Mouse (Mus musculus) embryonic facial prominence, embryonic 10.5 days (tissue): Measurements from ENCODE around the gene Gnb5. TPM values are rescaled to one million over a fixed set of nuclear protein-coding genes. Genes with fewer than 3 reads are reported as not detected.
A peak's percentile ranks its signal among the peaks of the same experiment; 100 is the strongest.

Experiments
- DNase-seq: peaks from one replicate; pipeline ENCODE4 v3.0.0-alpha.2; 2017; ENCODE audit warnings: low spot score
- H3K27ac ChIP-seq: fragments of 300-500 bp; sonication (generic); replicated peaks from 2 replicates; pipeline ENCODE4 v1.5.1; 2016; ENCODE audit warnings: mild to moderate bottlenecking
- H3K27me3 ChIP-seq: fragments of 300-500 bp; sonication (generic); replicated peaks from 2 replicates; pipeline ENCODE4 v1.6.1; 2016; ENCODE audit warnings: low read depth, mild to moderate bottlenecking; ENCODE audit not compliant: poor library complexity, severe bottlenecking
- H3K36me3 ChIP-seq: fragments of 300-500 bp; sonication (generic); replicated peaks from 2 replicates; pipeline ENCODE4 v1.6.1; 2016; ENCODE audit warnings: mild to moderate bottlenecking, moderate library complexity
- H3K4me1 ChIP-seq: fragments of 300-500 bp; sonication (generic); 2 replicates; pipeline ENCODE4 v1.6.1; 2016
- H3K4me3 ChIP-seq: fragments of 300-500 bp; sonication (generic); 2 replicates; pipeline ENCODE4 v1.5.1; 2016; ENCODE audit warnings: mild to moderate bottlenecking, moderate library complexity
- H3K9me3 ChIP-seq: fragments of 300-500 bp; sonication (generic); 2 replicates; pipeline ENCODE4 v1.6.1; 2016; ENCODE audit warnings: mild to moderate bottlenecking
- WGBS: fragments of 180-500 bp; shearing (Covaris S2); methylation state at CpG from one replicate; pipeline ENCODE4 v1.1.7; 2016; 5-methylcytosine and 5-hydroxymethylcytosine counted together
- polyA plus RNA-seq: library from polyadenylated mRNA; unstranded; fragments of >200 nt; fragmentation: Nextera tagmentation; extraction: Ambion mirVana; gene quantifications from 2 replicates; pipeline ENCODE4 v1.2.1, GENCODE M21; 2016

The Gnb5 gene
- polyA plus RNA-seq, 1 experiment from 2014 or later = 24.5 TPM

GRCm38 (mm10) chr9:75312008-75312407, 5.9 kb downstream of the Gnb5 start:
- WGBS = 14% methylated on average over 4 of the region's 4 CpGs
- no peaks in the 10 kb centered on the region for H3K9me3 ChIP-seq

DNA sequence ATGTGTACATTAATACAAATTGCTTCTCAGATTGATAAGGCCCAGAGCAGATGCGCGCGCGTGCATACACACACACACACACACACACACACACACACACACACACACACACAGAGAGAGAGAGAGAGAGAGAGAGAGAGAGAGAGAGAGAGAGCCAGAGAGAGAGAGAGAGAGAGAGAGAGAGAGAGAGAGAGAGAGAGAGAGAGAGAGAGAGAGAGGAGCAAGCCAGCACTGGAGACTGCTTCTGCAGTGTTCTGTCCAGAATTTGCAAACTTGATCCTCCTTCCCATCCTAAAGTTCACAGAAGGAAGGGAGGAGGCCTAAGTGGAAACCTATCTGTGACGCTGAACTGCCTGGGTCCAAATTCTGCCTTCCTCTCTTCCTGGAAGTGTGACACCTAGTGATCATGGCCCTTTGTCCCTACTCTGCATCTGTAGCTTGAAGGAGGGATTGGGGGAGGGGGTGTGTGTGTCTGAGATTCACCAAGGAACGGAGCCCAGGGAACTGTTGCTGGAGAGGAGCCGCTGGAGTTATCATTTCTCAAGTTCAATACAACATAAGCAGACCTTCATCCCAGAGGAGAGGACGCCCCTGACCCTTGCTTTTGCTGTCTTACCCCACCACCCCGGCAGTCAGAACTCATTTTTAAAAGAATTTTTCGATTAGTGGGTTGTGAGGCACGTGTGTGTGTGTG, 7.2 kb downstream of the Gnb5 start:
- Histone ChIP-seq H3K27me3 (no peaks in the 10 kb centered on the region), H3K9me3 (no peaks in the 10 kb centered on the region), H3K4me3 (peak overlapping the region; percentile 81), H3K27ac (peak overlapping the region; percentile 85), H3K4me1 (peaks cover 25% of the 10 kb centered on the region), H3K36me3 (no peaks in the 10 kb centered on the region)
- WGBS = 35% methylated on average over 11 of the region's 11 CpGs
- peak; percentile 38 for DNase-seq

More at GRCm38 (mm10) chr9:75312008-75312407, 5.9 kb downstream of the Gnb5 start:
- Histone ChIP-seq H3K4me1 (peaks cover 25% of the 10 kb centered on the region), H3K27me3 (no peaks in the 10 kb centered on the region), H3K27ac (no peak overlapping the region), H3K36me3 (no peaks in the 10 kb centered on the region), H3K4me3 (no peak overlapping the region)
- DNase-seq = peak; percentile 84

DNA sequence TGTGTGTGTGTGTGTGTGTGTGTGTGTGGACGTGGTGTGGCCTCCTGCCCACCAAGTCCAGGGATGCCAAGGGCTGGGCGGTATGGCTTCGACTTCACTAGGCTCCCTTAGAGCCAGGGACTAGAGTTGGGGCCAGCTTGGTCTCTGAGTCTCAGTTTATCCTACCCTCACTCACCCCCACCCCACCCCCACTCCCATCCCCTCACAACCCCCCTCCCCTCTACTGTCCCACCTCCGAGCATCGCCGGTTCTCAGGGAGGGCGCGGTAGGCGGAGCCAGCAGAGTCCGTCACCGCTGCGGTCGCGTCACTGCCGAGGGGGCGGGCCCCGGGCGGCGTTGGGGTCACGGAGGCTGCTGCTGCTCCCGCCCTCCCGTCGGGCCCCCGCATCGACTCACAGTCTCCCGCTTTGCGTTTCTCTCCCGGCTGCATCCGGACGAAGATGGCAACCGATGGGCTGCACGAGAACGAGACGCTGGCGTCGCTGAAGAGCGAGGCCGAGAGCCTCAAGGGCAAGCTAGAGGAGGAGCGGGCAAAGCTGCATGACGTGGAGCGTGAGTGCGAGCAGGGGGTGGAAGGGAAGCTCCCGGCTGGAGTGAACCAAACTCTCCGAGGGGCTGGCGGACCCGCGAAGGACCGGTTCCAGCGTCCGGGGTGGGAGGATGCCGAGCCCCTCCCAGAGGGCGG, 7.9 kb downstream of the Gnb5 start:
- peak; percentile 91 for DNase-seq
- WGBS = under 1% methylated on average over 52 of the region's 52 CpGs
- Histone ChIP-seq H3K4me1 (peaks cover 26% of the 10 kb centered on the region), H3K4me3 (peak overlapping the region; percentile 81), H3K27ac (peak overlapping the region; percentile 85), H3K36me3 (no peaks in the 10 kb centered on the region), H3K27me3 (no peaks in the 10 kb centered on the region), H3K9me3 (no peaks in the 10 kb centered on the region)

- Histone ChIP-seq H3K36me3 (no peaks in the 10 kb centered on the region), H3K4me1 (peaks cover 32% of the 10 kb centered on the region), H3K4me3 (peak overlapping the region; percentile 81), H3K9me3 (no peaks in the 10 kb centered on the region), H3K27me3 (no peaks in the 10 kb centered on the region), H3K27ac (peak overlapping the region; percentile 85)
- 3% methylated on average over 22 of the region's 22 CpGs for WGBS
- no peak for DNase-seq
Measured at GRCm38 (mm10) chr9:75314517-75315105, 8.5 kb downstream of the Gnb5 start.

DNA sequence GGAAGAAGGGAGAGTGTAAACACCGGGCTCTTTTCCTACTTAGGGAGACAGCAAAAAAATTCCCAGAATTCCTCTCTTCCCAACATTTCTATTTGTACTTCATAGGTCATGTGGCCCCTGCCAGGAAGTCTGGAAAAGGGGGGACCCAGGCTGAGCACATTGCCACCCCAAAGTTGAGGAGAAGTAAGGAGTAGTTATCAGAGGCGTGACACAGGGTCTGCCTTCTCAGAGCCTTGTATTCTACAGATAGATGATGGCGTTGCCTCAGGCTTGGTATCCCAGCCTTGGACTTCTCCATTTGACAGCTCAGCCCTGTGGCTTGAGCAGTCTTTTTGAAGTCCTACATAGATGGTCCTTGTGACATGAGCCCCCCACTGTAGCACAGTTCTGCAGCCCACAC, 9.2 kb downstream of the Gnb5 start:
- H3K4me1 ChIP-seq = peaks cover 32% of the 10 kb centered on the region
- peak overlapping the region; percentile 81 for H3K4me3 ChIP-seq
- no peak for DNase-seq
- WGBS = 70% methylated on average over 3 of the region's 3 CpGs
- H3K27ac ChIP-seq = no peak overlapping the region
- no peaks in the 10 kb centered on the region for H3K9me3 ChIP-seq
- no peaks in the 10 kb centered on the region for H3K36me3 ChIP-seq
- no peaks in the 10 kb centered on the region for H3K27me3 ChIP-seq

GRCm38 (mm10) chr9:75316771-75317170, 10.7 kb downstream of the Gnb5 start:
- WGBS = 90% methylated on average over 6 of the region's 6 CpGs
- DNase-seq = no peak

GRCm38 (mm10) chr9:75318196-75318595, 12.1 kb downstream of the Gnb5 start:
- no peak for DNase-seq
- Histone ChIP-seq H3K4me3 (no peak overlapping the region), H3K27ac (no peak overlapping the region), H3K27me3 (no peaks in the 10 kb centered on the region), H3K36me3 (no peaks in the 10 kb centered on the region), H3K4me1 (peaks cover 34% of the 10 kb centered on the region), H3K9me3 (no peaks in the 10 kb centered on the region)
- WGBS = 97% methylated on average over 2 of the region's 2 CpGs

More at GRCm38 (mm10) chr9:75316771-75317170, 10.7 kb downstream of the Gnb5 start:
- Histone ChIP-seq H3K9me3 (no peaks in the 10 kb centered on the region), H3K27me3 (no peaks in the 10 kb centered on the region), H3K4me3 (no peak overlapping the region), H3K4me1 (peaks cover 32% of the 10 kb centered on the region), H3K27ac (no peak overlapping the region), H3K36me3 (no peaks in the 10 kb centered on the region)

GRCm38 (mm10) chr9:75319365-75319764, 13.3 kb downstream of the Gnb5 start:
- peak overlapping the region; percentile 30; the same call in 1 of the 2 replicates for H3K27ac ChIP-seq
- H3K36me3 ChIP-seq = no peaks in the 10 kb centered on the region
- 66% methylated on average over 3 of the region's 3 CpGs for WGBS
- no peaks in the 10 kb centered on the region for H3K27me3 ChIP-seq
- H3K9me3 ChIP-seq = no peaks in the 10 kb centered on the region
- H3K4me1 ChIP-seq = peaks cover 23% of the 10 kb centered on the region
- peak; percentile 24 for DNase-seq
- no peak overlapping the region for H3K4me3 ChIP-seq

GRCm38 (mm10) chr9:75322099-75322885, 16.2 kb downstream of the Gnb5 start:
- H3K27ac ChIP-seq = no peak overlapping the region
- no peak for DNase-seq
- H3K4me3 ChIP-seq = no peak overlapping the region
- WGBS = 81% methylated on average over 13 of the region's 13 CpGs
- H3K36me3 ChIP-seq = peaks cover 5% of the 10 kb centered on the region; the same call in 1 of the 2 replicates
- H3K4me1 ChIP-seq = peaks cover 9% of the 10 kb centered on the region
- H3K9me3 ChIP-seq = no peaks in the 10 kb centered on the region
- H3K27me3 ChIP-seq = no peaks in the 10 kb centered on the region

DNA sequence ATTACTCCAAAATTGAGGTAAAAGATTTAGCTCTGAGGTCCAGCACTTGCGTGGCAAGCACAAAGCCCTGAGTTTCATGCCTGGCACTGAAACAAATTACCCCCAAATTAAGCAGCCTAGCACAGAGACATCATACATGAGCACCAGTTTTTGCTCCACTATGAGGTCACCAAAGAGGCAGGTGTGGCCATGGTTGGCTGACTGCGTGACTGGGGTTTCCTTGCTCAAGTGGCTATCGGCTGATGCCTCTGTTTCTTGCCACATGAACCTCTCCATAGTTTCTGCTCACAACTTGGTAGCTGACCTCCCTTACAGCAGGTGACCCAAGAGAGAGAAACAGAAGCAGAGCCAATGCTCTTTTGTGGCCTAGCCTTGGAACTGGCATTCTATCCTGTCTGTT, 22.0 kb downstream of the Gnb5 start:
- peaks cover 39% of the 10 kb centered on the region for H3K36me3 ChIP-seq
- H3K27me3 ChIP-seq = no peaks in the 10 kb centered on the region
- H3K27ac ChIP-seq = no peak overlapping the region
- no peak for DNase-seq
- H3K9me3 ChIP-seq = no peaks in the 10 kb centered on the region
- no peaks in the 10 kb centered on the region for H3K4me1 ChIP-seq
- 94% methylated on average over 3 of the region's 3 CpGs for WGBS
- H3K4me3 ChIP-seq = no peak overlapping the region

DNA sequence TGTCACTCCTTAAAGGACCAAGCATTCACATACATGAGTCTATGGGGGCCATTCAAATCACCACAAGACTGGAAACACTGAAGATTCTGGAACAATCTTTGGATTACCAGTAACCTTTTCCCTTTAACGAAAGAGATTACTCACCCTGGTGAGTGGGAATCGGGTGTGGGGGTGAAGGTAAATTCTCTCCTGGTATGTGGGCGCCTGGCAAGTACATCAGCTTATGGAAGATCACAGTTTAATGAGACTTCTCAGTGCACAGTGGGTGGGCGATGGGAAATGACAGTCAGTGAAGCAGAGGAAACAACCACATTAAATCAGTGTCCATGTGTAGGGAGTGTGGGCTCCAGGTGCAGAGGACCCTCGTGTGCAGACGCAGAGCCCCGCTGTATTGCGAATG, 24.7 kb downstream of the Gnb5 start:
- Histone ChIP-seq H3K4me1 (no peaks in the 10 kb centered on the region), H3K27ac (no peak overlapping the region), H3K27me3 (no peaks in the 10 kb centered on the region), H3K36me3 (peaks cover 54% of the 10 kb centered on the region), H3K4me3 (no peak overlapping the region), H3K9me3 (no peaks in the 10 kb centered on the region)
- no peak for DNase-seq
- 95% methylated on average over 8 of the region's 8 CpGs for WGBS

GRCm38 (mm10) chr9:75334440-75334839, 28.4 kb downstream of the Gnb5 start:
- Histone ChIP-seq H3K36me3 (peaks cover 78% of the 10 kb centered on the region), H3K4me3 (no peak overlapping the region), H3K27ac (no peak overlapping the region), H3K27me3 (no peaks in the 10 kb centered on the region), H3K9me3 (no peaks in the 10 kb centered on the region), H3K4me1 (no peaks in the 10 kb centered on the region)
- DNase-seq = no peak
- 77% methylated on average over 4 of the region's 4 CpGs for WGBS
